Mouse (Mus musculus): Measurements from ENCODE around the gene Akip1. TPM values are rescaled to one million over a fixed set of nuclear protein-coding genes. Genes with fewer than 3 reads are reported as not detected.
A peak's percentile ranks its signal among the peaks of the same experiment; 100 is the strongest.

Akip1 gene
- polyA plus RNA-seq, 1 experiment from 2014 or later, result 27.2 TPM

- H3K36me3 ChIP-seq, result no peaks in the 10 kb centered on the region
- no peak for DNase-seq (ENCODE audit: low spot score)
- no peak overlapping the region for H3K4me3 ChIP-seq
- 58% methylated on average over 9 of the region's 9 CpGs for WGBS
- H3K4me1 ChIP-seq (replicated peaks), result no peaks in the 10 kb centered on the region
- H3K9me3 ChIP-seq, result no peaks in the 10 kb centered on the region
- no peak overlapping the region for H3K27ac ChIP-seq
- no peaks in the 10 kb centered on the region for H3K27me3 ChIP-seq (ENCODE audit: insufficient read depth, poor library complexity, severe bottlenecking)
Observed at GRCm38 (mm10) chr7:109686585-109687128, 16.8 kb upstream of the Akip1 start.

GRCm38 (mm10) chr7:109690101-109690500 lies 13.4 kb upstream of the Akip1 start:
- Histone ChIP-seq H3K4me1 (replicated peaks) (no peaks in the 10 kb centered on the region), H3K27ac (no peak overlapping the region), H3K4me3 (no peak overlapping the region), H3K9me3 (no peaks in the 10 kb centered on the region), H3K27me3 (ENCODE audit: insufficient read depth, poor library complexity, severe bottlenecking) (no peaks in the 10 kb centered on the region), H3K36me3 (no peaks in the 10 kb centered on the region)
- peak; percentile 7 for DNase-seq (ENCODE audit: low spot score)
- WGBS, result 90% methylated on average over 3 of the region's 3 CpGs

GRCm38 (mm10) chr7:109690961-109691360 lies 12.5 kb upstream of the Akip1 start:
- no peak overlapping the region for H3K27ac ChIP-seq
- no peak overlapping the region for H3K4me3 ChIP-seq
- no peaks in the 10 kb centered on the region for H3K36me3 ChIP-seq
- no peak for DNase-seq (ENCODE audit: low spot score)
- no peaks in the 10 kb centered on the region for H3K27me3 ChIP-seq (ENCODE audit: insufficient read depth, poor library complexity, severe bottlenecking)
- 89% methylated on average over 5 of the region's 5 CpGs for WGBS
- no peaks in the 10 kb centered on the region for H3K9me3 ChIP-seq
- no peaks in the 10 kb centered on the region for H3K4me1 ChIP-seq (replicated peaks)

- Histone ChIP-seq H3K4me3 (no peak overlapping the region), H3K27ac (no peak overlapping the region), H3K36me3 (no peaks in the 10 kb centered on the region), H3K9me3 (no peaks in the 10 kb centered on the region), H3K27me3 (ENCODE audit: insufficient read depth, poor library complexity, severe bottlenecking) (no peaks in the 10 kb centered on the region), H3K4me1 (replicated peaks) (no peaks in the 10 kb centered on the region)
- WGBS, result 77% methylated on average over 13 of the region's 13 CpGs
- no peak for DNase-seq (ENCODE audit: low spot score)
Observed at GRCm38 (mm10) chr7:109694576-109695338, 8.7 kb upstream of the Akip1 start.

- no peaks in the 10 kb centered on the region for H3K27me3 ChIP-seq (ENCODE audit: insufficient read depth, poor library complexity, severe bottlenecking)
- no peak overlapping the region for H3K4me3 ChIP-seq
- no peak for DNase-seq (ENCODE audit: low spot score)
- H3K4me1 ChIP-seq (replicated peaks), result no peaks in the 10 kb centered on the region
- no peaks in the 10 kb centered on the region for H3K36me3 ChIP-seq
- 91% methylated on average over 10 of the region's 10 CpGs for WGBS
- H3K27ac ChIP-seq, result no peak overlapping the region
- H3K9me3 ChIP-seq, result no peaks in the 10 kb centered on the region
Observed at GRCm38 (mm10) chr7:109695339-109695726, 8.2 kb upstream of the Akip1 start.

- no peak for DNase-seq (ENCODE audit: low spot score)
Observed at GRCm38 (mm10) chr7:109700213-109700612, 3.3 kb upstream of the Akip1 start.

GRCm38 (mm10) chr7:109702721-109703120 lies 769 bp upstream of the Akip1 start:
- 32% methylated on average over 4 of the region's 4 CpGs for WGBS

More at GRCm38 (mm10) chr7:109700213-109700612, 3.3 kb upstream of the Akip1 start:
- peaks cover 11% of the 10 kb centered on the region for H3K27me3 ChIP-seq (ENCODE audit: insufficient read depth, poor library complexity, severe bottlenecking)
- H3K36me3 ChIP-seq, result no peaks in the 10 kb centered on the region
- H3K4me3 ChIP-seq, result no peak overlapping the region
- H3K9me3 ChIP-seq, result no peaks in the 10 kb centered on the region
- H3K4me1 ChIP-seq (replicated peaks), result peaks cover 25% of the 10 kb centered on the region
- no peak overlapping the region for H3K27ac ChIP-seq

GRCm38 (mm10) chr7:109704016-109704377 lies 507 bp downstream of the Akip1 start:
- peaks cover 11% of the 10 kb centered on the region for H3K27me3 ChIP-seq (ENCODE audit: insufficient read depth, poor library complexity, severe bottlenecking)
- peak overlapping the region; percentile 75 for H3K4me3 ChIP-seq
- H3K4me1 ChIP-seq (replicated peaks), result peaks cover 30% of the 10 kb centered on the region
- peaks cover 19% of the 10 kb centered on the region for H3K36me3 ChIP-seq
- no peak for DNase-seq (ENCODE audit: low spot score)
- 2% methylated on average over 17 of the region's 17 CpGs for WGBS
- no peaks in the 10 kb centered on the region for H3K9me3 ChIP-seq
- H3K27ac ChIP-seq, result peak overlapping the region; percentile 93

More at GRCm38 (mm10) chr7:109702721-109703120, 769 bp upstream of the Akip1 start:
- Histone ChIP-seq H3K27ac (no peak overlapping the region), H3K4me1 (replicated peaks) (peaks cover 28% of the 10 kb centered on the region), H3K27me3 (ENCODE audit: insufficient read depth, poor library complexity, severe bottlenecking) (peaks cover 11% of the 10 kb centered on the region), H3K36me3 (peaks cover 6% of the 10 kb centered on the region; the same call in 1 of the 2 replicates), H3K4me3 (no peak overlapping the region), H3K9me3 (no peaks in the 10 kb centered on the region)
- no peak for DNase-seq (ENCODE audit: low spot score)

- H3K4me3 ChIP-seq, result peak overlapping the region; percentile 75
- no peak for DNase-seq (ENCODE audit: low spot score)
- WGBS, result 69% methylated on average over 3 of the region's 3 CpGs
- peak overlapping the region; percentile 93 for H3K27ac ChIP-seq
- H3K27me3 ChIP-seq (ENCODE audit: insufficient read depth, poor library complexity, severe bottlenecking), result peaks cover 11% of the 10 kb centered on the region
- peaks cover 31% of the 10 kb centered on the region for H3K4me1 ChIP-seq (replicated peaks)
- peaks cover 23% of the 10 kb centered on the region for H3K36me3 ChIP-seq
- H3K9me3 ChIP-seq, result no peaks in the 10 kb centered on the region
Observed at GRCm38 (mm10) chr7:109704461-109704860, 971 bp downstream of the Akip1 start.

GRCm38 (mm10) chr7:109707023-109707785 lies 3.7 kb downstream of the Akip1 start:
- DNase-seq (ENCODE audit: low spot score), result peak; percentile 30
- Histone ChIP-seq H3K4me3 (no peak overlapping the region), H3K27ac (no peak overlapping the region), H3K27me3 (ENCODE audit: insufficient read depth, poor library complexity, severe bottlenecking) (peaks cover 11% of the 10 kb centered on the region), H3K36me3 (peaks cover 50% of the 10 kb centered on the region), H3K4me1 (replicated peaks) (peaks cover 31% of the 10 kb centered on the region), H3K9me3 (no peaks in the 10 kb centered on the region)
- 60% methylated on average over 4 of the region's 4 CpGs for WGBS

GRCm38 (mm10) chr7:109708961-109709382 lies 5.5 kb downstream of the Akip1 start:
- Histone ChIP-seq H3K36me3 (peaks cover 63% of the 10 kb centered on the region), H3K4me3 (no peak overlapping the region), H3K27ac (no peak overlapping the region), H3K27me3 (ENCODE audit: insufficient read depth, poor library complexity, severe bottlenecking) (no peaks in the 10 kb centered on the region), H3K9me3 (no peaks in the 10 kb centered on the region), H3K4me1 (replicated peaks) (peaks cover 19% of the 10 kb centered on the region)
- 67% methylated on average over 3 of the region's 3 CpGs for WGBS
- DNase-seq (ENCODE audit: low spot score), result peak; percentile 20

GRCm38 (mm10) chr7:109710069-109710468 lies 6.6 kb downstream of the Akip1 start:
- Histone ChIP-seq H3K9me3 (no peaks in the 10 kb centered on the region), H3K4me1 (replicated peaks) (peaks cover 8% of the 10 kb centered on the region; the same call in 1 of the 2 replicates), H3K36me3 (peaks cover 63% of the 10 kb centered on the region), H3K27me3 (ENCODE audit: insufficient read depth, poor library complexity, severe bottlenecking) (no peaks in the 10 kb centered on the region), H3K27ac (no peak overlapping the region), H3K4me3 (no peak overlapping the region)
- WGBS, result 70% methylated on average over 1 of the region's 1 CpGs
- no peak for DNase-seq (ENCODE audit: low spot score)

- Histone ChIP-seq H3K27me3 (ENCODE audit: insufficient read depth, poor library complexity, severe bottlenecking) (no peaks in the 10 kb centered on the region), H3K4me1 (replicated peaks) (0 out of 2 replicates have a peak, but pooled peaks cover 3% of the 10 kb centered on the region), H3K27ac (no peak overlapping the region), H3K4me3 (no peak overlapping the region), H3K9me3 (no peaks in the 10 kb centered on the region), H3K36me3 (peaks cover 62% of the 10 kb centered on the region)
- WGBS, result 91% methylated on average over 7 of the region's 7 CpGs
- DNase-seq (ENCODE audit: low spot score), result no peak
Observed at GRCm38 (mm10) chr7:109712198-109712597, 8.7 kb downstream of the Akip1 start.
